8 mouse cellular contexts compared by ENCODE assay signal in genomic region chr13:46883381-46883780, GRCm38 (mm10). TPM values are rescaled to one million over a fixed set of nuclear protein-coding genes. Genes with fewer than 3 reads are reported as not detected.
DNase-seq lines count a peak whose midpoint lies in the region; ATAC-seq lines count a peak whose summit lies in the region.
"Had no signal": no experiment of that assay in that cellular context is flagged by ENCODE, and none has a peak within 500 bp of the region (broad histone marks: within the 10 kb centered on the region; RNA-seq: fewer than 3 reads in every experiment).

No protein-coding gene starts in this region.

- no peak overlapping the region for H3K4me3 ChIP-seq in midbrain, embryonic 11.5 days (ENCODE audit: low read depth, low read length)
- H3K4me3 ChIP-seq: liver, embryonic 15.5 days had no signal

- WGBS in midbrain, embryonic 11.5 days: 92% methylated on average over 10 of the region's 10 CpGs

- DNase-seq in adrenal gland, adult 2 months: peak; percentile 84
- peak; percentile 50 to 53 for DNase-seq in cerebellum, postnatal 10 days
- DNase-seq in heart, postnatal 10 days: peak; percentile 84 to 87
- peak; percentile 82 to 89 for DNase-seq in lung, adult 18-20 months
- no peak for DNase-seq in left cerebral cortex, adult 8-10 months (ENCODE audit: low spot score in 2 of 2)
- no peak for DNase-seq in right cerebral cortex, adult 2 months (ENCODE audit: low spot score in 2 of 2)
- no peak for DNase-seq in midbrain, embryonic 11.5 days (ENCODE audit: low spot score, missing footprints)

- no peaks in the 10 kb centered on the region for H3K9me3 ChIP-seq in midbrain, embryonic 11.5 days (ENCODE audit: control insufficient read depth, low read length)
- H3K9me3 ChIP-seq: liver, embryonic 15.5 days had no signal

- H3K9ac ChIP-seq in midbrain, embryonic 11.5 days (ENCODE audit: low read length): no peak overlapping the region
- H3K9ac ChIP-seq: liver, embryonic 15.5 days had no signal

- no peak overlapping the region for H3K4me2 ChIP-seq in midbrain, embryonic 11.5 days
- H3K4me2 ChIP-seq: liver, embryonic 15.5 days had no signal

- ATAC-seq in midbrain, embryonic 11.5 days (ENCODE audit: low FRiP score): no peak

- H3K4me1 ChIP-seq in midbrain, embryonic 11.5 days (ENCODE audit: control insufficient read depth, insufficient read depth, low read length): 0 out of 2 replicates have a peak, but pooled peaks cover 4% of the 10 kb centered on the region

- H3K36me3 ChIP-seq in midbrain, embryonic 11.5 days (ENCODE audit: control insufficient read depth, insufficient read depth, low read length): no peaks in the 10 kb centered on the region
- H3K36me3 ChIP-seq: liver, embryonic 15.5 days had no signal

- intact Hi-C loops in heart, postnatal 10 days (cut with DNase I): no loop called here

- no peak overlapping the region for H3K27ac ChIP-seq in midbrain, embryonic 11.5 days (ENCODE audit: low read depth, low read length)
- H3K27ac ChIP-seq: liver, embryonic 15.5 days had no signal

- H3K27me3 ChIP-seq in midbrain, embryonic 11.5 days (ENCODE audit: control insufficient read depth, insufficient read depth, low read length): no peaks in the 10 kb centered on the region
- H3K27me3 ChIP-seq: liver, embryonic 15.5 days had no signal

RNA-seq across cellular contexts. Expression of gene Kif13a, which starts 46.3 kb away (rescaled TPM):
- total RNA-seq in adrenal gland, adult 2 months (2021): 10 to 100 TPM; 26.0 to 40.6 TPM
- 13.6 and 13.7 TPM in 2 replicates for polyA plus RNA-seq in adrenal gland, adult 2 months (2012; rRNA removed)
- 100 to 1,000 TPM in 1 of 2 experiments, 10 to 100 TPM in 1; 98.7 to 101 TPM for total RNA-seq in heart, postnatal 10 days (2021)
- total RNA-seq in left cerebral cortex, adult 8-10 months (2022): 10 to 100 TPM; 25.6 to 27.6 (median 26.7) TPM
- 15.5 and 16.1 TPM in 2 replicates for polyA plus RNA-seq in midbrain, embryonic 11.5 days (2014; fragmentation: Nextera tagmentation; extraction: Ambion mirVana)

Comparison
In these comparisons a context has a peak if more than half of its experiments do, and no peak if none do; other contexts are left out.
1. DNase-seq: peak in adrenal gland, adult 2 months (single experiment), cerebellum, postnatal 10 days (2 of 2), heart, postnatal 10 days (2 of 2) and lung, adult 18-20 months (2 of 2); none in left cerebral cortex, adult 8-10 months (0 of 2), right cerebral cortex, adult 2 months (0 of 2) and midbrain, embryonic 11.5 days (single experiment).